Mouse (Mus musculus) liver, adult 2 months (tissue): ENCODE measurements at regions not wholly inside any gene's neighbourhood (a gene's known extent, or its start where the extent isn't known, plus 50 kb on each side); places are given as distances from the start of the nearest gene placed in this dataset.

ENCODE experiments used
- DNase-seq: peaks from one replicate; pipeline ENCODE4 v3.0.0-alpha.2; 2011; ENCODE audit warnings: low read depth, low spot score; ENCODE audit errors: extremely low read depth
- H3K27ac ChIP-seq: fragments of 200-500 bp; replicated peaks from 2 replicates; pipeline ENCODE4 v1.5.1; 2012; ENCODE audit warnings: low read depth, mild to moderate bottlenecking, control low read depth, inconsistent platforms, low read length; ENCODE audit not compliant: insufficient read depth
- H3K27me3 ChIP-seq: fragments of 200-500 bp; 2 replicates; pipeline ENCODE4 v1.6.1; 2012; ENCODE audit warnings: mild to moderate bottlenecking, moderate library complexity, low read length, inconsistent platforms; ENCODE audit not compliant: control insufficient read depth, insufficient read depth
- H3K36me3 ChIP-seq: fragments of 200-500 bp; 2 replicates; pipeline ENCODE4 v1.6.1; 2012; ENCODE audit warnings: low read length, inconsistent platforms; ENCODE audit not compliant: control insufficient read depth, insufficient read depth
- H3K4me1 ChIP-seq: fragments of 200-500 bp; 2 replicates; pipeline ENCODE4 v1.6.1; 2011; ENCODE audit warnings: low read length; ENCODE audit not compliant: control insufficient read depth, insufficient read depth
- H3K4me3 ChIP-seq: fragments of 200-500 bp; 2 replicates; pipeline ENCODE4 v1.5.1; 2011; ENCODE audit warnings: low read depth, mild to moderate bottlenecking, control low read depth, low read length, moderate library complexity; ENCODE audit not compliant: insufficient read depth
- H3K79me2 ChIP-seq: fragments of 200-500 bp; 2 replicates; pipeline ENCODE4 v1.6.1; 2012; ENCODE audit warnings: inconsistent platforms, mild to moderate bottlenecking, low read length, moderate library complexity; ENCODE audit not compliant: control insufficient read depth, insufficient read depth
- H3K9ac ChIP-seq: fragments of 200-500 bp; 2 replicates; pipeline ENCODE4 v1.6.1; 2012; ENCODE audit warnings: low read depth, mild to moderate bottlenecking, control low read depth, inconsistent platforms, low read length
- CTCF ChIP-seq: fragments of 200-500 bp; IDR thresholded peaks from 2 replicates; pipeline ENCODE4 v1.5.1; 2011; ENCODE audit warnings: low read depth, low read length, control low read depth
- POLR2A ChIP-seq: fragments of 200-500 bp; IDR thresholded peaks from 2 replicates; pipeline ENCODE4 v1.6.1; 2011; ENCODE audit warnings: low read length, control low read depth; ENCODE audit not compliant: insufficient read depth; ENCODE audit errors: extremely low read depth
- WGBS: fragments of 180-500 bp; shearing (Covaris S2); methylation state at CpG from one replicate; pipeline ENCODE4 v1.1.7; 2018; 5-methylcytosine and 5-hydroxymethylcytosine counted together

DNA sequence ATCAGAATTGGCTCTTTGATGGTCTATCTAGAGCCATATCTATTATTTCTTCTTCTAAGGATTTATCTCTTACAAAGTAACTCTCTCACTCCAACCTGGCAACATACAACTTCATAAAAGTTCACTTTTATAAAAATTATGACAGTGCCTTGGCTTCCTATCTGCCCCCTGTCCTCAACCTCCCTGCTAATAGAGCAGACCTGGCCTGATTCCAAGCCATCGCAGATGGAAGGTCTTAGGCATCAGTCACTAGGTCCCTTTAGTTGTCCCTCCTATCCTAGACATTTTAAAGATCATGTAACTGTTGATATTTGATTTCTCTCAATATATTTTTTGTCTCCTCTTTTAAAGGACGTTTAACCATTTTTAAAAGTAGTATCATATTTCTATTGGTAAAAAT is 1974.3 kb upstream of the Slc39a10 start:
- TF ChIP-seq POLR2A = no peak
- no peak for TF ChIP-seq CTCF
- Histone ChIP-seq H3K36me3 (no peaks in the 10 kb centered on the region), H3K27me3 (no peaks in the 10 kb centered on the region), H3K9ac (no peak overlapping the region), H3K4me1 (no peaks in the 10 kb centered on the region), H3K4me3 (no peak overlapping the region), H3K79me2 (no peaks in the 10 kb centered on the region), H3K27ac (no peak overlapping the region)
- 58% methylated on average over 2 of the region's 2 CpGs for WGBS
- no peak for DNase-seq

DNA sequence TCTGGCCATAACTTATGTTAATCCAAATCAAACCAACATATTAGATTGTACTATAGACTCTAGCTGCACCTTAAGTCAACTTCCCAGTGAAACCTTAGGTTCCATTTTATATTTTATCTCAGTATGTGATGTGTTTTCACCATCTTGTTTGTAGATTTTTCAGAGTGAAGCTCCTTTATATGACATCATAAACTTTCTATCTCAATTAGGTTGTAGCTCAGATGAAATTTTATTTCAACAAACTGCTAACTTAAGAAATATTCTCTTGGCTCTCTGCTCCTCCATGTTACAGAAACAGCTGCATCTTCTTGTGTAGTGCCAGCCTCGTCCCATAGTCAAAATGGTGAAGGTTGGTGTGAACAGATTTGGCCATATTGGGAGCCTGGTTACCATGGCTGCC is 1988.7 kb upstream of the Slc39a10 start:
- Histone ChIP-seq H3K79me2 (no peaks in the 10 kb centered on the region), H3K36me3 (no peaks in the 10 kb centered on the region), H3K27ac (no peak overlapping the region), H3K4me3 (no peak overlapping the region), H3K4me1 (no peaks in the 10 kb centered on the region), H3K9ac (no peak overlapping the region), H3K27me3 (no peaks in the 10 kb centered on the region)
- TF ChIP-seq POLR2A (no peak), CTCF (no peak)
- 48% methylated on average over 1 of the region's 1 CpGs for WGBS
- DNase-seq = peak; percentile 42

DNA sequence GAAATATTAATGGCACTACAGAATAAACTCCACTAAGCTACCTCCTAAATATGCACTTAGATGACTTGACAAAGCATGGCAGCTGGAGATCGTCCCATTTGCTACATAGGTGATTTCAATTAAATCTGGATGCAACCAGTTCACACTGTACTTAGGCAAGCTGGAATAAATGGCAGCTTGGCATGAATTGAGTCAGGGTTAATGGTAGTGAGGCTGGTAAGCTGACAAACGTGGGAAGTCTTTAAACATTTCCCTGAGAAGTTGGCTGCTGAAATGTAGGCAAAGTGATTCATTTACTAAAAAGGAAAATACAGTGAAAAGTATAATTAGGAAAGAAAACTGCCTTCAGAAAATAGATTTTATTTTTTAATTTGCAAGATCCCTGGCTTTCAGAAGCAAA is 2000.9 kb upstream of the Slc39a10 start:
- no peak overlapping the region for H3K9ac ChIP-seq
- WGBS = 59% methylated on average over 2 of the region's 2 CpGs
- H3K4me1 ChIP-seq = no peaks in the 10 kb centered on the region
- no peaks in the 10 kb centered on the region for H3K36me3 ChIP-seq
- no peak overlapping the region for H3K27ac ChIP-seq
- H3K4me3 ChIP-seq = no peak overlapping the region
- H3K27me3 ChIP-seq = no peaks in the 10 kb centered on the region
- no peak for DNase-seq
- no peak for TF ChIP-seq CTCF
- no peak for TF ChIP-seq POLR2A
- no peaks in the 10 kb centered on the region for H3K79me2 ChIP-seq

DNA sequence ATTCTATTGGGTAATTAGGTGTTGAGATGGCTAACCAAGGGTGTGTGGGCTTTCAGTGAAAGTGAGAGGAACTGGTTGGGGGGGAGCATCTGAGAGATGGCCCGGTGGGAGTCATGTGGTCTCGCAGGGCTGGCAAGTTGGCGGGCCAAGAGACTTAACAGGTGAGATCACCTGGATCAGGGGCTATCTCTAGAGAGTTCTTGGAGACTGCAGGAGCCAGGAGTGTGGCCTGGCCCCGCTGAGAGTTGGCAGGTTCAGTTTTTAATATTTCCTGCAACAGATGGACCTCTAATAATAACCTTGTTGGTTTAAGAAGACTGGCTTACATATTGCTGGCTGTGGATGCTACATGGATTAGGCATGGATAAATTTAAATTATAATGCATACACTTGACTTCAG is 1984.0 kb upstream of the Tmeff2 start:
- Histone ChIP-seq H3K4me3 (no peak overlapping the region), H3K9ac (no peak overlapping the region), H3K27me3 (no peaks in the 10 kb centered on the region), H3K36me3 (no peaks in the 10 kb centered on the region), H3K27ac (no peak overlapping the region), H3K4me1 (no peaks in the 10 kb centered on the region), H3K79me2 (no peaks in the 10 kb centered on the region)
- 75% methylated on average over 4 of the region's 4 CpGs for WGBS
- DNase-seq = no peak
- TF ChIP-seq POLR2A (no peak), CTCF (no peak)

DNA sequence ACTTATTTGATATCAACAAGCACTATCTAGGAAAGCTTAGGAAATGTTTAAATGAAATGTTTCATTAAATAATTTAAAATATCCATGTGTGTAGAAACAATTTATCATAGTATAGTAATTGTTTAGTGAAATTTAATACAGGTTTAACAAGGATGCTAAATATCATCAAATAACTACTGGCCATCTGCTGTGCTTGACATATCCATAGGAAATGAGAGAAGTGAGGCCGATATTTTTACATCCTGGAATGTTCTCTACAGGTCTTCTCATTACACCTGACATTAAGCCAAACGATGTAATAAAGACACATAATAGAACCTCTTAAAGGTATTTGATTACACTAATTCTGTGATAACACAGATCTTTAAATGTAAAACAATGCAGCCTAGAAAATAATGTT is 1957.3 kb upstream of the Tmeff2 start:
- Histone ChIP-seq H3K27ac (no peak overlapping the region), H3K27me3 (no peaks in the 10 kb centered on the region), H3K36me3 (no peaks in the 10 kb centered on the region), H3K9ac (no peak overlapping the region), H3K79me2 (no peaks in the 10 kb centered on the region), H3K4me3 (no peak overlapping the region), H3K4me1 (no peaks in the 10 kb centered on the region)
- no peak for TF ChIP-seq CTCF
- TF ChIP-seq POLR2A = no peak
- no peak for DNase-seq
- 65% methylated on average over 2 of the region's 2 CpGs for WGBS

DNA sequence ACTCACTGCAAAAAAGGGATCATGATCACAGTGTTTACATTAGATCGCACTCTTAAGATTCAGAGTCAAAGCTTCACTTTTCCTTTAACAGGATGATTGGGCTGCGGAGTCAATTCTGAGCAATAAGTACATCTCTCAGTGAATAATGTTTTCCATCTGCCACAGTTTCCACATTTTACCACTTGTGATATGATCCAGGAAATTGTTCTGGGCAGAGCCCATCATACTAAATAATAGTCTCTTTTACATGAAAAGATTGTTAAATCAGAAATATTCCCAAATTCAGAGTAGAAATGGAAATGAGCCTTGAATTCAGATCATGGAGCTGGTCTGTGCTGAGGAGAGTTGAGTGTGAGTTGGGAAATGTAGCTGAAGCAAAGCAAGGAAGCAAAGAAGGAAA is 1956.6 kb upstream of the Tmeff2 start:
- no peak overlapping the region for H3K4me3 ChIP-seq
- no peaks in the 10 kb centered on the region for H3K36me3 ChIP-seq
- no peaks in the 10 kb centered on the region for H3K27me3 ChIP-seq
- H3K9ac ChIP-seq = no peak overlapping the region
- H3K27ac ChIP-seq = no peak overlapping the region
- TF ChIP-seq POLR2A (no peak), CTCF (no peak)
- 83% methylated on average over 2 of the region's 2 CpGs for WGBS
- no peaks in the 10 kb centered on the region for H3K4me1 ChIP-seq
- no peak for DNase-seq
- no peaks in the 10 kb centered on the region for H3K79me2 ChIP-seq
